Mouse (Mus musculus) spleen, adult 2 months (tissue): ENCODE measurements around the gene Anxa4. TPM values are rescaled to one million over a fixed set of nuclear protein-coding genes. Genes with fewer than 3 reads are reported as not detected.

ENCODE experiments used
- DNase-seq, 2 experiments: peaks; one replicate each; pipeline versions ENCODE4 v3.0.0 to v3.0.0-alpha.2; 2012 to 2021; ENCODE audit warnings: low spot score in 2 of 2, low read depth in 1 of 2
- H3K27ac ChIP-seq: fragments of 200-500 bp; 2 replicates; pipeline ENCODE4 v1.5.1; 2012; ENCODE audit warnings: low read length, inconsistent platforms; ENCODE audit not compliant: insufficient read depth
- H3K27me3 ChIP-seq: fragments of 200-500 bp; 2 replicates; pipeline ENCODE4 v1.6.1; 2012; ENCODE audit warnings: mild to moderate bottlenecking, moderate library complexity, low read length, inconsistent platforms; ENCODE audit not compliant: control insufficient read depth, insufficient read depth
- H3K36me3 ChIP-seq: fragments of 200-500 bp; 2 replicates; pipeline ENCODE4 v1.6.1; 2012; ENCODE audit warnings: mild to moderate bottlenecking, low read length, inconsistent platforms; ENCODE audit not compliant: control insufficient read depth, insufficient read depth
- H3K4me1 ChIP-seq: fragments of 200-500 bp; 2 replicates; pipeline ENCODE4 v1.6.1; 2011; ENCODE audit warnings: inconsistent platforms; ENCODE audit not compliant: control insufficient read depth, insufficient read depth, insufficient read length
- H3K4me3 ChIP-seq: fragments of 200-500 bp; 2 replicates; pipeline ENCODE4 v1.5.1; 2011; ENCODE audit warnings: mild to moderate bottlenecking, inconsistent platforms; ENCODE audit not compliant: insufficient read depth, insufficient read length; ENCODE audit errors: extremely low read depth
- CTCF ChIP-seq: fragments of 200-500 bp; IDR thresholded peaks from 2 replicates; pipeline ENCODE4 v1.5.1; 2011; ENCODE audit warnings: mild to moderate bottlenecking, inconsistent platforms; ENCODE audit not compliant: insufficient read depth, insufficient read length, insufficient replicate concordance; ENCODE audit errors: extremely low read depth
- POLR2A ChIP-seq: fragments of 200-500 bp; IDR thresholded peaks from 2 replicates; pipeline ENCODE4 v1.6.1; 2011; ENCODE audit warnings: low read depth, low read length, inconsistent platforms
- WGBS: fragments of 180-500 bp; shearing (Covaris S2); methylation state at CpG from one replicate; pipeline ENCODE4 v1.1.7; 2018; 5-methylcytosine and 5-hydroxymethylcytosine counted together
- polyA plus RNA-seq: library from polyadenylated mRNA; depleted of rRNA; stranded (reverse); fragments of >200 nt; gene quantifications from 2 replicates; pipeline ENCODE4 v1.2.3, GENCODE M21; 2012

Gene Anxa4
- polyA plus RNA-seq, 1 experiment = 13.7 TPM

DNA sequence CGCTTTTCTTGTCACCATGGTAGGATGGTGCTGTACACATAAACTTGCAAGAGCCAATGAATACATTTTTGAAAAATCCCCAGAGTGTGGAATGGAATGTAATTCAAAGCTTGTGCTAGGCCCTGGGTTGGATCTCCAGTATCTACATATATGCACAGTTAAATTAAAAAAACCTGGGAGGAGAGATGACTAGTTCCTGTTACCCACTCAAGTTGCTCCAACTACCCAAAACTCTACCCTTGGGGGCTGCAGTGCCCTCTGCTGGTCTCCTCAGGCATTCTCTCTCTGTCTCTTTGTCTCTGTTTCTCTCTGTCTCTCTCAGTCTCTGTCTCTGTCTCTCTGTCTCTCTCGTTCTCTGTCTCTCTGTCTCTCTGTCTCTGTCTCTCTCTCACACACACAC lies 34.0 kb upstream of the Anxa4 start:
- DNase-seq = peak in 1 of 2 experiments; percentile 20
- no peaks in the 10 kb centered on the region for H3K27me3 ChIP-seq
- no peak overlapping the region for H3K27ac ChIP-seq
- no peaks in the 10 kb centered on the region for H3K36me3 ChIP-seq
- peaks cover under 1% of the 10 kb centered on the region; the same call in 1 of the 2 replicates for H3K4me1 ChIP-seq
- no peak for TF ChIP-seq POLR2A
- TF ChIP-seq CTCF = peak; percentile 29; the same call in 1 of the 2 replicates
- H3K4me3 ChIP-seq = no peak overlapping the region
- 92% methylated on average over 2 of the region's 2 CpGs for WGBS

DNA sequence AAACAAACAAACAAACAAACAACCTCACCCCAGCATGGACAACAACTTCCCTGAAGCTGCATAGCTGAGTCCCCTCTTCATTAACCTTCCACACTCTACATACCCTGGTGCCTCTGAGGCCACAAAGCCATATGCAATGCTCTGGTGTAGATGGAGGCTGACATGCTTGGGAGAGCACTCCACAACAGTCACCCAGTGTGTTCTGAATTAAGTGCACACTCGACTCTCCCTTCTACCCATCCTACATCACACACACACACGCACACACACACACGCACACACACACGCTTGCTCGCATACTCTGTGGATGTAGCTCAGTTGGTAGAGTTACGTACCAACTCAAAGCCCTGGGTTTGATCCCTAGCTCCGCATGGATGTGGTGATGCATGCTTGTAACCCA lies 31.0 kb upstream of the Anxa4 start:
- H3K36me3 ChIP-seq = no peaks in the 10 kb centered on the region
- H3K27me3 ChIP-seq = no peaks in the 10 kb centered on the region
- H3K4me1 ChIP-seq = peaks cover 3% of the 10 kb centered on the region; the same call in 1 of the 2 replicates
- WGBS = 78% methylated on average over 7 of the region's 7 CpGs
- TF ChIP-seq POLR2A = no peak
- no peak for TF ChIP-seq CTCF
- no peak for DNase-seq
- no peak overlapping the region for H3K4me3 ChIP-seq
- no peak overlapping the region for H3K27ac ChIP-seq

DNA sequence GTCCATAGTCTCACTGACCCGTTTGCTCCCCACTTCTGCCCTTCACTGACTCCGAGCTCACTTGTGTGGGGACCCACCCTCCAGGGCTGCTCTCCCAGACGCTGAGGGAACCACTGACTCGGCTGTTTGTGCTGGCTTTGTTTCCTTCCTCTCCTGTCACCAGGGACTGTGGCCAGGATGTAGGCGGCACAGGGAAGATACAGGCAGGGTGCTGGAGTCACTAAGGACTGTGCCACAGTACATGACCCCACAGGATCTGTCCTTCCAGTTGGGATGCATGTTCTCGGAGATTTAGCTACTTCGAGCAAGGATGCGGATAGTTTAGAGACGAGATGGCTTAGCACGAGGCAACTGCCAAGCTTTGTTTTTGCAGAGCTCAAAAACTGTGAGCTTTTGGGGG lies 30.4 kb upstream of the Anxa4 start:
- WGBS = 15% methylated on average over 10 of the region's 10 CpGs
- no peak overlapping the region for H3K27ac ChIP-seq

DNA sequence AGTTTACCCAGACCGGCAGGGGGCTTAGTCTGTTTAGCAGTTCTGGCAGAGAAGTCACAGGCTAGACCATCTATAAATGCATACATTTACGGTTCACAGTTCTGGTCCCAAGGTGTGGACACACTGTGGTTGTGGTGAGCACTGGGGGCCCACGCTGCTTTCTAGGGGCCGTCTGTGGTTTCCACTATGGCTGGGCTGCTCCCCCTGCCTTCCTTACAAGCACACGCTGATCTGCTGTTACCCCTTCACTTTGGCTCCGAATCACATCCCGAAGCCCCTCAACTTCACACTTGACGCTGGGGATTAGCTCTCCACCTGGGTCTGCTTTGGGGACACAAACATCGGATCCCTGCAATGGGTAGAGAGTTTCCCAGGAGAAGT lies 29.7 kb upstream of the Anxa4 start:
- H3K27ac ChIP-seq = no peak overlapping the region
- no peaks in the 10 kb centered on the region for H3K27me3 ChIP-seq
- 26% methylated on average over 9 of the region's 9 CpGs for WGBS
- no peaks in the 10 kb centered on the region for H3K36me3 ChIP-seq
- peaks cover 3% of the 10 kb centered on the region; the same call in 1 of the 2 replicates for H3K4me1 ChIP-seq
- H3K4me3 ChIP-seq = no peak overlapping the region
- TF ChIP-seq POLR2A = no peak
- no peak for TF ChIP-seq CTCF
- no peak for DNase-seq

More for the DNA sequence above, 30.4 kb upstream of the Anxa4 start:
- no peak for DNase-seq
- Histone ChIP-seq H3K4me3 (no peak overlapping the region), H3K4me1 (peaks cover 3% of the 10 kb centered on the region; the same call in 1 of the 2 replicates), H3K27me3 (no peaks in the 10 kb centered on the region), H3K36me3 (no peaks in the 10 kb centered on the region)
- TF ChIP-seq POLR2A = no peak
- TF ChIP-seq CTCF = no peak

DNA sequence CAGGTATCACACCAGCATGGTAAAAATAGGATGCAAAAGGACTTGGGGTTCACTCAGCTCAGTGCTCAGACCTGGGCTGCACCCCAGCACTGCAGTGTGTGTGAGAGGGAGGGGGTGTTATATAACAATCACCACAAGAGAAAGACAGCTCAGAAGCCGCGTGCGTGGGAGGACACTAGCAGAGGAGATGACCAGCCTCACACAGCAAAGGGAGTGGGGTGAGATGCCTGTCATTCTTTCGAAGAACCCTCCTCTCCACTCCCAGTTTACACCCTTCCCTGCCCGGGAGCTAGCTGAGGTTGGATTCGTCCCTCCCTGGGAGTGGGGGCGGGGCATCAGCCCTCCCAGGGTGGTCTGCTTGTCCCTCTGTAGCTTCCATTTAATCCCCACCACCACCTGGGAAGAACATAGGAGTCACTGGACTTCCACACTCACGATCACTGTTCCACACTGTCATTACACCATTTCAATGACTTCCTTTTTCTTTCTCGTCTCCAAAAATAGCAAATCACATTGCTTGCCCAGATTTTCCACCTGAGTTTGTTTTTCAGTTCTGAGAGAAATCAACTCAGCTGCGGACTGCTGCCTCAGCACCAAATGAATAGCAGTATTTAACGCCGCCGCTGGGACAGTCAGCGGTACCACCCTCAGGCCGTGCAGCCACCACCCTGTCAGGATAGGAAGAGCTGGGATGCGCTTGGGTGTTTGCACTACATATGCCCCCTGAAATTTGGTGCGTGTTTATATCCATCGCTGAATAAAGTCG lies 29.1 kb upstream of the Anxa4 start:
- H3K4me3 ChIP-seq = 0 out of 2 replicates have a peak overlapping the region, but pooled peaks have one; percentile 10
- TF ChIP-seq POLR2A (no peak), CTCF (no peak)
- H3K4me1 ChIP-seq = peaks cover 3% of the 10 kb centered on the region; the same call in 1 of the 2 replicates
- 8% methylated on average over 19 of the region's 19 CpGs for WGBS
- H3K36me3 ChIP-seq = no peaks in the 10 kb centered on the region
- H3K27ac ChIP-seq = no peak overlapping the region
- H3K27me3 ChIP-seq = no peaks in the 10 kb centered on the region
- DNase-seq = peak in 1 of 2 experiments; percentile 23

DNA sequence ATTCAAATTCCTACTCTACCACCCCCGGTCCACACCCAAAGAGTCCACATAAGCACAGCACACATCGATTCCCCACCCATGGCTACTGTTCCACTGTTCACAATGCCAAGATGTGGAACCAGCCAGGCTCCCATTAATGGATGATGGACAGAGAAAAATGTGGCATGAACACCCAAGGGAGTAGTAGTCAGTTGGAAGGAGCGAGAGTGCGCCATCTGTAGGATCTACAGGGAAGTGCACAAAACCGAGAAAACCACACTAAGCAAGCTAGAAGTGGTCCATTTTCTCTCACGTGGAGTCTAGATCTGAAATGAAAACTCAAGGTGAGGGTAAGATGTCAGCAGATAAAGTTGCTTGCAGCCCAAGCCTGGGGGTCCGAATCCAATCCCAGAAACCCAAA lies 27.3 kb upstream of the Anxa4 start:
- Histone ChIP-seq H3K36me3 (no peaks in the 10 kb centered on the region), H3K27me3 (no peaks in the 10 kb centered on the region), H3K4me3 (no peak overlapping the region), H3K4me1 (peaks cover 3% of the 10 kb centered on the region; the same call in 1 of the 2 replicates), H3K27ac (no peak overlapping the region)
- no peak for TF ChIP-seq CTCF
- TF ChIP-seq POLR2A = no peak
- 67% methylated on average over 7 of the region's 7 CpGs for WGBS
- no peak for DNase-seq

DNA sequence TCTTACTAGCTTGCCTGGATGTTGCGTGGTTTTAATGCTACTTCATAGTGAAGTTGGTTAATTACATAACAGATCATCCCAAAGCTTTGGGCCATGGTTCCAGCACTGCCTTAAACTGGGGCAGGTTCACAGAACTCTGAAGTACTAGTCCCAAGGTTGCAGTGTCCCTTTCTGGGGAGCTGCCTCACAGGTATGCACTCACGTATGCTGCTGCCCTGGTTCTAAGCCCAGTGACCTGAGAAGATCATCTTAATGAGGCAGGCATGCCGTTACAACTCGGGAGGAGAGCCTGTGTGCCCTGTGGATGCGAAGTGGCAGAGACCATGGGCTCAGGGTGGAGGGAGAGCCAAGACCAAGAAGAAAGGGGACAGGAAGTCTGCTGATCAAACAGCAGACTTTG lies 26.5 kb upstream of the Anxa4 start:
- 89% methylated on average over 5 of the region's 5 CpGs for WGBS
- no peaks in the 10 kb centered on the region for H3K27me3 ChIP-seq
- no peak for DNase-seq
- no peaks in the 10 kb centered on the region for H3K36me3 ChIP-seq
- no peak overlapping the region for H3K27ac ChIP-seq
- H3K4me3 ChIP-seq = no peak overlapping the region
- H3K4me1 ChIP-seq = peaks cover 3% of the 10 kb centered on the region; the same call in 1 of the 2 replicates
- no peak for TF ChIP-seq POLR2A
- no peak for TF ChIP-seq CTCF
